Mouse (Mus musculus) lung, postnatal 4 days (tissue): ENCODE results near the gene Bbs9.
"Not testable (repeated sequence)": the region's sequence is repeated elsewhere in the genome, so short reads cannot be mapped to it uniquely, and the experiment has no call there.

ENCODE experiments used
- DNase-seq, 2 experiments: peaks; one replicate each; pipeline ENCODE4 v3.0.0; 2021

The Bbs9 gene

DNA sequence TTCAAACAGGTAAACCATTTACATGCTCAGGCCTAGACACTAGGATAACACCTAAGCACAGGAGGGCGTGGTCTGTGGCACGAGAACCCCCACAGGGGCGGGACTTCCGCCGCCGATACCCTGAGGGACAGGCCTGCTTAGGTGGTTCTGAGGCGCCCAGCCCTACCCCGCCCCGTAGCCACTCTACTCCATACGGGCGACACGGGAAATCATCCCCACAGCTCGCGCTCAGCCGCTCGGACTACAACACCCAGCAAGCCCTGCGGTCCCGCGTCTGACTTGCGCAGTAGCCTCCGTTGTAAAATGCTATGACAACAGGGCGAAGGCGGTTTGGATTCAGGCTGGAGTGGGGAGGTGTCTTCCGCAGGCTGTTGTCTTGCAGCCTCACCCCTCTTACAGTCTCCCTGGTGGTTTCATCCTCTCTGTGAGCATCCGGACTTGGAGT is at the start of gene Bbs9:
Gene Bbs9 (plus strand): TSS at position 292 of the 445 bp plus-strand sequence.
- peak; percentile 94 to 95 for DNase-seq

DNA sequence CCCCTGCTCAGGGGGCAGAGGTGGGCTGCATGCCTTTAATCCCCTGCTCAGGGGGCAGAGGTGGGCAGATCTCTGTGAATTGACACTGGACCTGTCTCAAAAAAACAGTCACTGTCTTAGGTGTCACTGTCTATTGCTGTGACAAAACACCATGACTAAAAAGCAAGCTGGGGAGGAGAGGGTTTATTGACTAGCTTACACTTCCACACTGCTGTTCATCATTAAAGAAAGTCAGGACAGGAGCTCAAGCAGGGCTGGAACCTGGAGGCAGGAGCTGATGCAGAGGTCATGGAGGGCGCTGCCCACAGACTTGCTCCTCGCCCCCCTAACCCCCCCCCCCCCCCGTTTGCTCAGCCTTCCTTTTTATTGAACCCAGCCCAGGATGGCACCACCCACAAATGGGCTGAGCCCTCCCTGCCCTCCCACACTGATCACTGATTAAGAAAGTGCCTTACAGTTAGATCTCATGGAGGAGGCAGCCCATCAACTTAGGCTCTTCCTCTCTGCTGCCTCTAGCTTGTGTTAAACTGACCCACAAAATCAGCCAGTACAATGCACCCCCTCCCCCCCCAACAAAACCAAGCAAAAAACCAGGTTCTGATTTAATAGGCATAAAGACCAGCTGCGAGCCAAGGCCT is 47.4 kb upstream of the Bbs9 start:
- no peak for DNase-seq

DNA sequence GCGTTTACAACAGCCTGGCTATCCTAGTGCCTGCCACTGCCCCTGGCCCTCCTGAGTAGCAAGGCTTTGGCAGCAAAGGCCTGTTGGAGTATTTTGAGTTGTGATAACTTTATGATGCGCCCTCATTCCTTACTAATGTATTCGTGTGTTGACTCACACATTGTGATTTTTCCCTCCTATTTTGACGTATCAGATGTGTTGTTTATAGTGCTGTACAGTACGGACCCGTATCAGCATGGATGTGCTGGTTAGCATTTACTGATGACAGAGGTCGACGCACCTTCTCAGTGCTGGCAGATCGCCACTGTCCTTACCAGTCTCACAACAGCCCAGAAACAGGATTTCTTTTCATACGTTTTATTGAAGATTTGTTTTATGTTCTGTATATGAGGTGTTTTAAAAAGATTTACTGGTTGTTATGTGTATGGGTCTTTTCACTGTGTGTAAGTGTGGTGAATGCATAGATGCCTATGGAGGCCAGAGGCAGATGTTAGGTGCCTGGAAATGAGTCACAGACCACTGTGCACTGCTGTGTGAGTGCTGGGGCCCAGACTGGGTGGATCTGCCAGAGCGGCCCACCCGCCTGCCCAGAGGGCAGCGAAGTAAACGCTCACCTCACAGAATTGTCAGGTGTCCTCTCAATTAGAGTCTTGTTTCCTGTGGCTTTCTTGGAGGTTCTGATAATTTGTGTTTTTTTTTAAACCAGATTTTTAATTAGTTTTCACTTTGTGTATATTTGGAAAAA is 46.7 kb upstream of the Bbs9 start:
- no peak for DNase-seq

DNA sequence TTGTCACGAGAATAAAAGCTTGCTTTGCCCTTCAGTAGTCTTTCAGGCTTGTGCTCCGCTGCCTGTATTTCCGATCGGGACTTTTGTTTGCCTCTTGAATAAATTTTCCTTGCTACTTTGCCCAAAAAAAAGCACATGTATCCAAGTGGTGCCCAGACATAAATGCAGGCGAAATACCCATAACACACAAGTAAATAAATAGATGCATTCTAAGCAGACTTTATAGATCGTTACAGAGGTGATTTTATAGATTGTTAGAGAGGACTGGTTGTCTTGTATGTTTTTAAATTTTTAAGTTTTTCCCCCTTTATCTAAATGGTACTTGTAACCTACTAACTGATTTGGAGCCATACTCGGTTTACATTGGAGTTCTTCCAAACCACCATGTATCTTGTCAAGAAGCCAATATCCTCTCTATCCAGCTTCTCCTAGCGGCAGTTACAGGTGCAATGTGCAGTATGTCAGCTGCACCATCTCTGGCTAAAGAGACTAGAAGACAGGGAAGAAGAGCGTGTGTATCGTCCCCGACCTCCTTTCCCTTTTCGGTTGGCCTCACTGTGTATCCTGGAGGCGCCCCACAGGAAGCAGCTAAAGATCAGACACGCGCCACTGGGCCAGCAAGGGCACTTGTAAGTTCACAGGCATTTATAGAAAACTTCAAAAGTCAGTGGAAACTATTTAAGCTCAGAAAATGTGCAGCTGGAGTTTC is 45.8 kb upstream of the Bbs9 start:
- DNase-seq: peak; percentile 23 to 53

DNA sequence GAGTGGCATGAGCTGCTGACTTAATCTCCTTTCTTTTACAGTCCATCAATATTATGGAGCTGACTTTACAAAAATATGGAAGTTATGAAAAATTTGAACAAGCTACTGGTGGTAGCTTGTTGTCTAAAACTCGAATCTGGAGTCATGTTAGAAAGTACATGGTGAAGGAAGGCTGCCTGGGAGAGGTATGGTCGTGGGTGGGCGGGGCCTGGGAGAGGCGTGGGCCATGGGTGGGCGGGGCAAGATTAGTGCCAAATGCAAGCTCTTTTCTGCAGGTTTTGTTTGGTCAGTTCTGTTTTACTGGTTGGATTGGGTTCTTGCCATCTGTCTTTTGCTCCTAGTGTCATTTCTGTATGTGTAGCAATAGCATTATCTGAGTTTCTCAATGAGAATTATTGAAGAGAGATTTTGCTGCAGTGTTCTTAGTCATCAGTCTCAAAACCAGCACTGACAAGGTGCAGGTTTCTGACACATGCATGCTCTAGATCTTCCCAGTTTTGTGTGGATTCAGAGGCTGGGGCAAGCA is 45.1 kb upstream of the Bbs9 start:
- DNase-seq: no peak

DNA sequence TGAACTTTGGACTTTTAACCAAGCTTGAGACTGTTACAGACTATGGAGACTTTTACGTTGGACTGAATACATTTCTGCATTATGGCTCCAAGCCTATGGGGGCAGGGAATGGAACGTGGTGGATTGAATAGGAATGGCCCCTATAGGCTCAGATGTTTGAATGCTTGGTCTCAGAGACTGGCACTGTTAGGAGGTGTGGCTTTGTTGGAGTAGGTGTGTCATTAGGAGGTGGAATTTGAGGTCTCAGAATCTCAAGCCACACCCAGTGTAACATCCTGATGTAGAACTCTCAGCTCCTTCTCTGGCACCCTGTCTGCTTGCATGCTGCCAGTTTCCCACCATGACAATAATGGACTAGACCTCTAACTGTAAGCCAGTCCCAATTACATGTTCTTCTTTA is 42.3 kb upstream of the Bbs9 start:
- no peak for DNase-seq

DNA sequence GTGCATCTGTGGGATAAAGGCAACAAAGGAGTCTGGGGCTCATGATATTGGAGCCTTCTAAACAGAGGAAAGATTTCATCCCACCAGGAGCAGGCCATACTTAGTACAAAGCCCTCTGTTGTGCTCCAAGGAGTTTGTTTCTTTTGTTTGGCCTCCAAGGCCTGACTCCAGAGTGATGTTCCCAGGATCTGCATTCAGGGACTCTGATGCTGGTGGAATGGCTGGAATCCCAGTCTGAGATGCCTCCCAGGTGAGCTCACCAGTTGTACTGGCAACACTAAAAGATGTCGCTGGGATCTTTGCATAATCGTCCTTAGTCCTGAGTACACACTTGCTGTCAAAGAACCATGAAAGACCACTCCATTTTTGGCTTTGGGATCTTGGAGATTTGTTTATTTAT is 41.4 kb upstream of the Bbs9 start:
- no peak for DNase-seq

DNA sequence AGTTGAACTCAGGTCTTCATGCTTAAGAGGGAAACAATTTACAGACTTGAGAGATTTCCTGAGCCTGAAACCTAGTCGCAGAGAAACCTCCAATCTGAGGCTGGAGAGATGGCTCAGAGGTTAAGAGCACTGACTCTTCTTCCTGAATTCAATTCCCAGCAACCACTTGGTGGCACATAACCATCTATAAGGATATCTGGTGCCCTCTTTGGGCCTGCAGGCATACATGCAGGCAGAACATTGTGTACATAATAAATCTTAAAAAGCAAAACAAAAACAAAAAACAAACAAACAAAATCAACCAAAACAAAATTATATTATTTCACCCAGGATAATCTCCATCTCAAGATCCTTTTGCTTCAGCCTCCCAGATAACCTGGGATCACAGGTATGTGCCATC is 36.7 kb upstream of the Bbs9 start:
- no peak for DNase-seq

DNA sequence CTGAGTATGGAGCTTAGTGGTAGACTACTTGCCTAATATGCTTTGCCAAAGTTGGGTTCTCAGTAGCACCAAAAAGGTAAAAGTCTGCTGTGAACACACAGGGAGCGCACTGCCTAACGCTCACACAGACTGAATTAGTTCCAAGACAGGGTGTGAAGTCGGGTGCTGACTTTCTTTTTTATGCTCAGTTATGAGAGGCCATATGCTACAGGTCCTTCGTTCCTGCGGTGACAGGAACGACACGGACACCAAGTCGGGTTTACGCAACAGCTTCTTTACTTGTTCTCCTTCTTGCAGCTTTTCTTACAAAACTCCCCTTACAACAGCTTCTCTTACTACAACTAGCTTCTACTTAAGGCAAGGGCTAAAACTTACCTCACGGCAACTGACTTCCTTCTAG is 32.4 kb upstream of the Bbs9 start:
- no peak for DNase-seq

DNA sequence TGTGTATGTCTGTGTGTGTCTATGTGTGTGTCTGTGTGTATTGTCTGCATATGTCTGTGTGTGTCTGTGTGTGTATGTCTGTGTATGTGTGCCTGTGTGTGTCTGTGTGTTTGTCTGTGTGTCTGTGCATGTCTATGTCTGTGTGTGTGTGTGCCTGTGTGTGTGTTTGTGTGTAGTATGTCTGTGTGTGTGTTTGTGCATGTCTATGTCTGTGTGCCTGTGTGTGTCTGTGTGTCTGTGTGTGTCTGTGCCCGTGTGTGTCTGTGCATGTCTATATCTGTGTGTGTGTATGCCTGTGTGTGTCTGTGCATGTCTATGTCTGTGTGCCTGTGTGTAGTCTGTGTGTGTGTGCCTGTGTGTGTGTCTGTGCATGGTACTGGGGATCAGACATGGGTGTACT is 30.4 kb upstream of the Bbs9 start:
- DNase-seq: no peak

DNA sequence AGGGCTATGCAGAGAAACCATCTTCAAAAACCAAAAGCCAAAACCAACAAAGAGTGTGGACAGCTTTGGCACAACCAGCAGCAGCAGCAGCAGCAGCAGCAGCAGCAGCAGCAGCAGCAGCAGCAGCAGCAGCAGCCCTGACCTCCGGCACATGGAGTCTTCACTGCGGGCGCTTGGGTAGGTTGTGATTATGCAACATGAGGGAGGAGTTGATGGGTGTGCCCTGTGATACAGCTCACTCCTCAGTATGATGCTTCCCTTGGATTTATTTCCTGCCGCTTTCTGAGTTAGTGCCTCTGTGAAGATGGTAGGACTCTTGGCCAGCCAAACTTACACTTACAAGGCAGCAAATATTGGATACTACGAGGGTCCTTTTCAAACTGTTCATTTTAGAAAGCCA is 28.3 kb upstream of the Bbs9 start:
- DNase-seq: no peak

DNA sequence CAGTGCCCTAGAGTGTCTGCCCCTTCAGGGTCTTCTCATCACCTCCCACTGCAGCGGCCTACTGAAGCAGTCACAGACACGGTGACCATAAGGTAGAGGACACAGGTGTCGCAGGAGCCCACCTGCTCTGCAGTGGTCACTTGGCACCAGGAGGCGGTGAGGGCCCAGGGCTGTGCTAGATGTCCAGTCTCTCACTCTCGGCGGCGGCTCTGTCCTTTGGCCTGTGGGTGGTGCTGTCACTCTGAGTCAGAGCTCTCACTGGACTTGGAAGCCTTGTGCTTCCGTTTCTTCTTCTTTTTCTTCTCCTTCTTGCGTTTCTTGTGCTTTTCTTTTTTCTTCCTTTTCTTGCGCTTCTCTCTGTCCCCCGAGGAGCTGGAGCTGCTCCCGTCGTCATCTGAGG is 27.1 kb upstream of the Bbs9 start:
- no peak for DNase-seq

DNA sequence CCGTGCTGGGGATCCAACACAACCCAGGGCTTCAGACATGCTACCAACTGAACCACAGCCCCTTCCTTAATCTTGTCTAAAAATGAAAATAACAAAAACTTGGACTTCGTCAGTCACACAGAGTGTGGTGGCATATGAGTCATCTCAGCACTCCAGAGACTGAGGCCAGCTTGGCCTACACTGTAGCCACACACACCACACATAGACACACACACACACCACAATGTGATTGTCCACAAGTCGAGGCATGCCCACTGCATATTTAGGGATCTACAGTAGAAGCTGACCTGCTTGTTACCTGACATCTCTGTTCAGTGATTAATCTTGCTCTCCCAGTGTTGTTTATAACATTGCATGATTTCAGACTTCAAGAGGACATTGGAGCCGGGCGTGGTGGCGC is 26.3 kb upstream of the Bbs9 start:
- DNase-seq: no peak

DNA sequence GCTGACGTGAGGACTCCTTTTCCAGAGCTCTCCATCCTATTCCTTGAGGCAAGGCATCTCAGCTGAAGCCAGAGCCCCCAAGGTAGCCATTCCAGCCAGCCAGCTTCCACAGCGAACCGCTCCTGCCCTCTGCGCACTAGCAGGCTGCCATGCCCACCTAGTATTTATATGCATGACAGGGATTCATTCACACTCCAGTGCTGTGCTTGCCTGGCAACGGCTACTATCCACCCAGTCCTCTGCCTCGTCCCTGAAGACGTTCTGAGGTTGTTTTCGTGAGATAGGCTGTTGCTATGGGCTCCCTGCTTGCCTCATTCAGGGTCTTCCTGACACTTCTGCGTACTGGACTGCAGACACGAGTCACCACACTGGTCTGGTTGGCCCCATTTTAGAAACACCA is 22.8 kb upstream of the Bbs9 start:
- no peak for DNase-seq

DNA sequence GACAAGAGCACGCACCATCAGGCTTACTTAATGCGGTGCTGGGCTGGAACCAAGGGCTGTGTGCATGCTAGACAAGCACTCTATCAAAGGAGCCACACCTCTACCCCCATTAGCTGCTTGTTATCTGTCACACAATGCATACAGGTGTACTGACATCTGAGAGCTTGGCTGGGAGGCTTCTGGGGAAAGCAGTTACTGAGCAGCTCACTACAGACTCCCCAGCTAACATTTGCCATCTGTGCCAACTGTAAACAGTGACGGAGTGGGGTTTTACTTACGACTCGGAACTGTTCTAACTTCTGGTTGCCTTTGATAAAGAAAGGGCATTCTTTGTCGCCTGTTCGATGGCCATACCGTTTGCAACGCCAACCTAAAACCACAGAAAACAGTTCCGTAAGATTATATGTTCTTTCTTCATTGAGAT is 22.0 kb upstream of the Bbs9 start:
- no peak for DNase-seq

DNA sequence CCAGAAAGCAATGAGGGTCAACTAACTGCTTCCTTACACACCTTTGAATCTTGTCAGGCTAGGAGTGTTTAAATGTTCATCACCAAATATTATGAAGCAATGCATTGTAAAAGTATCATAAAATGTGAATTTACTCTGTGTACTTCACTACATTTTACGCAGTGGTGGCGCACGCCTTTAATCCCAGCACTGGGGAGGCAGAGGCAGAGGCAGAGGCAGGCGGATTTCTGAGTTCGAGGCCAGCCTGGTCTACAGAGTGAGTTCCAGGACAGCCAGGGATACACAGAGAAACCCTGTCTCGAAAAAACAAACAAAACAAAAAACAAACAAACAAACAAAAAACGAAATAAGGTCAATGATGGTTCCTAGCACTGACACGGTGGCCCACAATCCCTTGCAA is 21.5 kb upstream of the Bbs9 start, which contains the start of gene Gm17545:
Gene Gm17545 (plus strand): TSS at position 301 of the 400 bp plus-strand sequence.
- DNase-seq: not testable (repeated sequence)

DNA sequence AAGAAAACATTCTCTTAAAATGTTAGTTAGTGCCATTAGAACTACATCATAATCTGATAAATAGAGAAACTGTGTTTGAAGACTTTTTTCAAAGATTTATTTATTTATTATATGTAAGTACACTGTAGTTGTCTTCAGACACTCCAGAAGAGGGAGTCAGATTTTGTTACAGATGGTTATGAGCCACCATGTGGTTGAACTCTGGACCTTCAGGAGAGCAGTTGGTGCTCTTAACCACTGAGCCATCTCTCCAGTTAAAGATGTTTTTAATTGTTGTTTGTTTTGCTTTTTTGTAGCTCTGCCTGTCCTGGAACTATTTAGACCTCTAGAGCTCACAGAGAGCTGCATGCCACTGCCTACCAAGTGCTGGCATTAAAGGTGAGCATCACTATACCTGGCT is 20.5 kb upstream of the Bbs9 start:
- no peak for DNase-seq

DNA sequence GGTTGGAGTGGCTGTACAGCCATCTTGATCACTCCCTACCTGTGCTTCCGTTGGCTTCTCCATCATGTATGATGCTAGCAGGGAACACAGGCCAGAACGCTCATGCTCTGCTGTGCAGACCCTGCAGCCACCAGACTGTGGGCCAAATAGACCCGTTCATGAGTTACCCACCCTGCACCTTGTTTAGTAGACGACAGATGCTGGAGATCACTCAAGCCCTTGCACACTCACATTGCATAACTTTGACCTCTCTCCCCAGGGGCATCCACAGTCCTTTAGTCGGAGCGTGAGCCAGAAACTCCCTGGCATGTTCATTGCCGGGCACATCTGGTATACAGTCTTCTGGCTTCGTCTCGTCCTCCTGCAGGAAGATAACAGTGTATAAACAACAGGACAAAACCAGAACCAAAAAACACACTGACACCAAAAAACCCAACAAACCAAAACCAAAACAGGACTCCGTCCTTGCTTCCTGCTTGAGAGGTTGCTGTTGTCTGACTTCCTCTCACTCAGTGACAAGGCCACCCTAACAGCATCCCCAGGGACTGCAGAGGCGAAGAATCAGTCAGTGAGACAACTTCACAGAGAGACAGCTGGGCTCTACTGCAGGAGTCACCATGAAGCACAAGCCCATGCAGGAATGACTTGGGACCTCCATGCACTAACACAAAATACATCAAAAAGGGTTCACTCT is 18.2 kb upstream of the Bbs9 start:
- no peak for DNase-seq

DNA sequence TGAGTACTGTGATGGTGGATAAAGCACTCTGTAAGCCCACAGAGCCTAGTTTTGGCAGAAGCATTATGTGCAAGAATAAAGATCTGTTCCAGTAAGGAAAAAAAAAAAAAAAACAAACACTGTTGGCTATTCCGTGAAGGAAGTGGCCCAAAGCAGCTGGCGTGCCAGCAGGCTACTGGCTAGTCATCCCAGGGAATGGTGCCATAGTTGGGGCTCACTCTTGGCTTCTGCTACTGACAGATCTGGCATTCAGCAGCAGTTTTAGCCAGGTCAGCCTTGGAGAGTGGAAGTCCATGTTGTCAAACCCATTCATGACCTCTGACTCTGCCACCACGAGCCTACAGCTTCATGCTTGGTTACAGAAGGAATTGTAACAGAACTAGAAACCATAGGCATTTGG is 13.6 kb upstream of the Bbs9 start:
- no peak for DNase-seq

DNA sequence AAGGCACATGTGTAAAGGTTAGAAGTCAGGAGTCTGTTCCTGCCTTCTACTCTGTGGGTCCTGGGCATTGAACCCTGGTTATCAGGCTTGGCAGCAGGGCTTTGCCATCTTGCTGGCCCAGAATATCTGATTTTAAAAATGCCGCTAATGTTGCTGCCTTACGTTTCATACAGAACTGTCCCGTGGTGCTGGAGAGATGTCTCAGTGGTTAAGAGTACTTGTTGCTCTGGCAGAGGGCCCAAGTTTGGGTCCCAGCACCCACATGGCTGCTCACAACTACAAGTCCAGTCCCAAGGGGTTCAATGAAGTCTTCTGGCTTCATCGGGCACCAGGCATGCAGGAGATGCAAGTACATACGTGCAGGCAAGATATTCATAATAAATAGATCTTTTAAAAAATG is 9.3 kb upstream of the Bbs9 start:
- no peak for DNase-seq

DNA sequence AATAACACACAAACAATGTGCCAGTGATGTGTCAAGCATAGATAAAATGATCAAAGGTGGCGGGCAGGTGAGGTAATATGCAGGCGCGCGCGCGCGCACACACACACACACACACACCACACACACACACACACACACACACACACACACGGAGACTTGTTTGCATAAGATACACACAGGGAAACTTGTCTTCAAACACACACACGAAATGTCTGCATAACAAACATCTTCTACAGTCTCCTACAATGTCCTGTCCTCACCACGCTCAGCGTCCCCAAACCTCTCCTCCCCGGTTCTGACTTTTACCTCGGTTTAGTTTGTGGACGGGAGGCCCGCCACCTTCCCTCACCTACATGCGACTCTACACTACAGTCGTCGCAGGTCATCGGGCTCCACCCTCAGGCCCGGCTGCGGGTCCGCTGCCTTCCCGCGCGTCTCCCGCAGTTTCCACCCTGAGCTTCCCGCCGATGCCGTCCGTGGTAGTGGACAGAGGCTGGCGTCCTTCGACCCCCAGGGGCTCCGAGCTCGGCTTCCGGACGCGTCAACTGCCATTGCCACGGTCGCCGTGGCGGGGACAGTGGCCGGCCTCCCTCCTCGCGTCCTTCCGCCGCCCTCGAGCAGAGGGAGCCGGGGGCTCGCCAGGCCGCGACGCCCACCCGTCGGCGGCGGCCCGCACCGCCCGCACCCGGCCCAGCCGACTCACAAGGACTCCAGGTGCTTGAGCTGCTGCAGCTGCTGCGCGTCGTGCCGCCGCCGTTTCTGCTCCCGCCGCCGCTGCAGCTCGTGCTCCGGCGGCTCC is 7.9 kb upstream of the Bbs9 start:
- DNase-seq: peak; percentile 61 to 65
